Mouse (Mus musculus) embryonic fibroblast, embryonic 13.5 days (primary cell): ENCODE results near the gene Myh15.

Experiments used
- CTCF ChIP-seq: IDR thresholded peaks from 2 replicates; pipeline ENCODE4 v1.5.1; 2011; ENCODE audit warnings: mild to moderate bottlenecking, control low read depth, low read length, moderate library complexity, borderline replicate concordance; ENCODE audit not compliant: insufficient read depth
- POLR2A ChIP-seq: IDR thresholded peaks from 2 replicates; pipeline ENCODE4 v1.6.1; 2011; ENCODE audit warnings: low read depth, mild to moderate bottlenecking, control low read depth, low read length, moderate library complexity

GRCm38 (mm10) chr16:49057186-49057585, at the start of gene Myh15:
- TF ChIP-seq CTCF (no peak), POLR2A (no peak)
